Mouse (Mus musculus) forebrain, embryonic 13.5 days (tissue): ENCODE data around the gene Cenpm. TPM values are rescaled to one million over a fixed set of nuclear protein-coding genes. Genes with fewer than 3 reads are reported as not detected.

Source experiments
- ATAC-seq: fragments of 200-750 bp; cut with Nextera tagmentation; 2 replicates; pipeline ENCODE4 v1.8.0; 2017
- H3K27ac ChIP-seq: fragments of 300-500 bp; sonication (generic); 2 replicates; pipeline ENCODE4 v1.5.1; 2015; ENCODE audit warnings: inconsistent platforms, mild to moderate bottlenecking, moderate library complexity
- H3K27me3 ChIP-seq: fragments of 300-500 bp; sonication (generic); 2 replicates; pipeline ENCODE4 v1.6.1; 2015; ENCODE audit warnings: mild to moderate bottlenecking, inconsistent platforms
- H3K36me3 ChIP-seq: fragments of 300-500 bp; sonication (generic); 2 replicates; pipeline ENCODE4 v1.6.1; 2015; ENCODE audit warnings: mild to moderate bottlenecking, inconsistent platforms; ENCODE audit not compliant: poor library complexity, severe bottlenecking
- H3K4me1 ChIP-seq: fragments of 300-500 bp; sonication (generic); 2 replicates; pipeline ENCODE4 v1.6.1; 2015; ENCODE audit warnings: inconsistent platforms
- H3K4me2 ChIP-seq: fragments of 300-500 bp; sonication (generic); 2 replicates; pipeline ENCODE4 v1.6.1; 2015; ENCODE audit warnings: inconsistent platforms, mild to moderate bottlenecking, moderate library complexity
- H3K4me3 ChIP-seq: fragments of 300-500 bp; sonication (generic); 2 replicates; pipeline ENCODE4 v1.5.1; 2015; ENCODE audit warnings: mild to moderate bottlenecking, inconsistent platforms
- H3K9ac ChIP-seq: fragments of 300-500 bp; sonication (generic); 2 replicates; pipeline ENCODE4 v1.6.1; 2015; ENCODE audit warnings: mild to moderate bottlenecking, inconsistent platforms
- H3K9me3 ChIP-seq: fragments of 300-500 bp; sonication (generic); replicated peaks from 2 replicates; pipeline ENCODE4 v1.6.1; 2016; ENCODE audit warnings: inconsistent platforms
- WGBS: fragments of 180-500 bp; shearing (Covaris S2); methylation state at CpG from one replicate; pipeline ENCODE4 v1.1.7; 2015; 5-methylcytosine and 5-hydroxymethylcytosine counted together
- polyA plus RNA-seq: library from polyadenylated mRNA; unstranded; fragments of >200 nt; fragmentation: Nextera tagmentation; extraction: Ambion mirVana; gene quantifications from 2 replicates; pipeline ENCODE4 v1.2.1, GENCODE M21; 2015

Cenpm gene
- polyA plus RNA-seq, 1 experiment from 2014 or later = 71.5 TPM

DNA sequence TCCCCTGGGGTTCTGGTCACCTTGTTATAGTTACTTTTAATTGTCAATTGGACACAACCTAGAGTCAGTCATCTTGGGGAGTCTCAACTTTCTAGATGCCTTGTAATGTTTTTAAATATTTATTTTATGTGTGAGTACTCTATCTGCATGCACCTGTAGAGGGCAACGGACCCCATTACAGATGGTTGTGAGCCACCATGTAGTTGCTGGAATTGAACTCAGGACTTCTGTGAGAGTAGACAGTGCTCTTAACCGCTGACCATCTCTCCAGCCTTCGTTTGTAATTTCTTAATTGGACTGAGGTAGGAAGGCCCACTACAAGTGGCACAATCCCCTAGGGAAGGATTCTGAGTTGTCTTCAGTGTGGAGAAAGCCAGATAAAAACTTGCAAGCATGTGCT is 1.2 kb downstream of the Cenpm start:
- peak overlapping the region; percentile 92 for H3K4me2 ChIP-seq
- H3K36me3 ChIP-seq = peaks cover 10% of the 10 kb centered on the region
- H3K27ac ChIP-seq = no peak overlapping the region
- H3K4me3 ChIP-seq = peak overlapping the region; percentile 59
- WGBS = 74% methylated on average over 3 of the region's 3 CpGs
- H3K4me1 ChIP-seq = peaks cover 12% of the 10 kb centered on the region
- H3K9me3 ChIP-seq = no peaks in the 10 kb centered on the region
- no peak for ATAC-seq
- H3K27me3 ChIP-seq = no peaks in the 10 kb centered on the region
- peak overlapping the region; percentile 81 for H3K9ac ChIP-seq

DNA sequence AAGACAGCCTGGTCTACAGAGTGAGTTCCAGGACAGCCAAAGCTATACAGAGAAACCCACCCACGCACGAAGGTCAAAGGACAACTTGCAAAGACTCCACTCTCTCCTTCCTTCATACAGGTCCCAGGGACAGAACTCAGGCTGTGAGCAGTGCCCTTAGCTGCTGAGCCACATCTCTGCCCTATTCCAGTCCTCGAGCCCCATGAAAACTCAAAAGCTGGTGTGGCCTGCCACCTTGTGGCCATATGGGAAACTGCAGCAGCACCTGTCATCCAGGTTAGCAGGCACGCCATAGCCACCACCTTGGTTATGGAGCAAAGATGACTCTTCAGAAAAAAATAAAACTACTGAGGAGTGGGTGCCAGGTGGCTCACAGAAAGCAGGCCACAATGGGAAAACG is 8.0 kb downstream of the Cenpm start:
- no peak overlapping the region for H3K27ac ChIP-seq
- H3K9me3 ChIP-seq = no peaks in the 10 kb centered on the region
- peak; percentile 88 for ATAC-seq
- no peak overlapping the region for H3K4me3 ChIP-seq
- no peak overlapping the region for H3K4me2 ChIP-seq
- 12% methylated on average over 5 of the region's 5 CpGs for WGBS
- no peak overlapping the region for H3K9ac ChIP-seq
- H3K36me3 ChIP-seq = peaks cover 26% of the 10 kb centered on the region
- peaks cover 12% of the 10 kb centered on the region for H3K4me1 ChIP-seq
- no peaks in the 10 kb centered on the region for H3K27me3 ChIP-seq

DNA sequence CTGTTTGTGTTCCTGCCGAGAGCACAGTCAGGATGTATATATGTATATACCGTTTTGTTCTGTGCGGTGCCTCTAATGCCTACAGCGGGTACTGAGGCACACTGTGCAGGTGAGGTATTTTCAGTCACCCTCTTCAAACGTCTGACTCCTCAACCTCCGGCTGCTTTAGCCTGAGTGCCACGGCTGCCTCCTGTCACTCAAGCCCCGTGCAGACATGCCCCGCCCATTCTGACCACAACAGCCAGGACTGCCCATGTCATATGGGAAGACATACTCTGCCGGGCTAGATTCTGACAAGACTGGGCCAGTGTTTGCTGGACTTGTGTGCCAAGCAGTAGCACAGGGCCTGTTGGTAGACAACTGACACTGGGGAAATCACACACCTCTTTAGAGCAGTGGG is 8.9 kb downstream of the Cenpm start:
- Histone ChIP-seq H3K9ac (no peak overlapping the region), H3K9me3 (no peaks in the 10 kb centered on the region), H3K4me1 (peaks cover 13% of the 10 kb centered on the region), H3K36me3 (peaks cover 26% of the 10 kb centered on the region), H3K27ac (no peak overlapping the region), H3K4me3 (no peak overlapping the region), H3K27me3 (no peaks in the 10 kb centered on the region), H3K4me2 (no peak overlapping the region)
- ATAC-seq = no peak
- 70% methylated on average over 10 of the region's 10 CpGs for WGBS

GRCm38 (mm10) chr15:82232651-82233050 is 11.9 kb downstream of the Cenpm start:
- H3K4me1 ChIP-seq = peaks cover 13% of the 10 kb centered on the region
- peaks cover 12% of the 10 kb centered on the region for H3K36me3 ChIP-seq
- H3K27ac ChIP-seq = no peak overlapping the region
- H3K4me3 ChIP-seq = no peak overlapping the region
- no peaks in the 10 kb centered on the region for H3K9me3 ChIP-seq
- no peak for ATAC-seq
- 74% methylated on average over 4 of the region's 4 CpGs for WGBS
- no peaks in the 10 kb centered on the region for H3K27me3 ChIP-seq
- no peak overlapping the region for H3K4me2 ChIP-seq
- H3K9ac ChIP-seq = no peak overlapping the region

DNA sequence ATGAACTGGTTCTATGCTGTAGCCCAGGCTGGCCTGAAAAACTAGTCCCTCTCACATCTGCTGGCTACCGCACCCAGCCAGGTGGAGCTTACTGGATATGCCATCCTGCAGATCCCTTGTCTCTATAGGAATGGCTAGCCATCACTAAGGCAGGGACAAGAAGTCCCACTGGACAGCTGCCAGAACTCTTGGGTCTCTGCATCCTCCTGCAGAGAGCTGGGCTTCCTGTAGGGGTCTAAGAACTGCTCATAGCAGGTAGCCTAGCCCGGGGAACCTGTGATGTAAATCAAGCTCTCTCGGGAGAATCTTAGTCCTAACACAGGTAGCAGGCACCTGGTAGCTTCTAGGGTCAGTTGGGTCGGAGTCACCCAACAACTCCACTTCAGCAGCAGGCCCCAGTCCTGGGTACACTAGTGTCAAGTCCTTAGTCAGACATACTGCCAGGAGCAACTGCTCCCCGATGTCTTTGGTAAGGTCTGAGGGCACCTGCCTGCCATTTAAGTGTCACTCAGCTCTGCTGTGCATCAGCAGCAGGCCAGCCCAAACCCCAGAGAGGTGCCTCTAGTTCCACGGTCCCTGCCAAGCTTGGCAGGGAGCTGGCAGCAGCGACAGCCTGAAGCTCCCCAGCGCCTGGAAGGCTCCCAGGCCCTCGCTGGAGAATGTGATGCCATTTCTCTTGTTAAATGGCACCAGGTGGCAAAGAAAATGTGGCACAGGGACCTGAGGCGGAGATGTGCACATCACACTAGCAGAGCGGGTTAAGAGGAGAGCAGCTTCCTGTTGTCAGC is 12.8 kb downstream of the Cenpm start:
- no peak overlapping the region for H3K27ac ChIP-seq
- no peak overlapping the region for H3K4me3 ChIP-seq
- peaks cover 12% of the 10 kb centered on the region for H3K36me3 ChIP-seq
- no peak overlapping the region for H3K4me2 ChIP-seq
- peak overlapping the region; percentile 26; the same call in 1 of the 2 replicates for H3K9ac ChIP-seq
- ATAC-seq = no peak
- 59% methylated on average over 11 of the region's 11 CpGs for WGBS
- peaks cover 13% of the 10 kb centered on the region for H3K4me1 ChIP-seq
- H3K27me3 ChIP-seq = no peaks in the 10 kb centered on the region
- H3K9me3 ChIP-seq = no peaks in the 10 kb centered on the region

DNA sequence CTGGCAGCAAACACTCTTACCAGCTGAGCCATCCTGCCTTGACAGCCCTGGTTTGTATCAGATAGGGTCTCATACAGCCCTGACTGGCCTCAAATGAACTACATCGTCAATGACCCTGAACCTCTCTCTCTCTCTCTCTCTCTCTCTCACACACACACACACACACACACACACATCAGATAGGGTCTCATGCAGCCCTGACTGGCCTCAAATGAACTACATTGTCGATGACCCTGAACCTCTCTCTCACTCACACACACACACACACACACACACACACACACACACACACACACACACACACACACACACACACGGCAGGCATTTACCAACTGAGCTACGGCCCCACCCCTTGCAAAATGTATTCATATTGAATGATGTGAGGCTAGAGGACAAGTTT is 13.4 kb downstream of the Cenpm start:
- Histone ChIP-seq H3K9me3 (no peaks in the 10 kb centered on the region), H3K27ac (no peak overlapping the region), H3K36me3 (peaks cover 12% of the 10 kb centered on the region), H3K4me1 (peaks cover 13% of the 10 kb centered on the region), H3K27me3 (no peaks in the 10 kb centered on the region), H3K4me2 (no peak overlapping the region), H3K9ac (no peak overlapping the region), H3K4me3 (no peak overlapping the region)
- WGBS = 77% methylated on average over 4 of the region's 4 CpGs
- no peak for ATAC-seq

DNA sequence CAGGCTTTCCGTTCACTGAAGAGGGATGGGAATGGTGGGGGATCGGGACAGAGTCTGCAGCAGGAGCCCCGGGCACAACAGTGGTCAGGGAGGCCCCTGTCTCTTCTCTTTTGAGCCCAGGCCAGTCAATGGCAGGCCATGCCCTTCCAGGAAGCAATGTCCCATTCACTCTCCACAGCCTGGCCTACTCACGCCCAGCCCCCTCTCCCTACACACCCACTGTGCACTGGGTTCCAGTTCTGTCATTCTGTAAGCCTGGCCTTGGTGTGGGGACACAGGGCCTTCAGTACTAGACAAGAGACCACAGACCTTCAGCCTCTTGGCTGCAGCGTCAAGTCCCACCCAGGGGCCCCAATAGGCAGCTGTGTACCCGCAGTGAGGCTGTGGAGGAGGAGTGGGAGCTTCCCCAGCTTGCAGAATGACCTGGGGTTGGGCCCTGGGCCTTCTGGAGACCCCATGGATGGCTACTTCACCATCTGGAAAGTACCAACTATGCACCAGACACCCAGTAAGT is 14.4 kb downstream of the Cenpm start:
- 67% methylated on average over 6 of the region's 6 CpGs for WGBS
- no peaks in the 10 kb centered on the region for H3K9me3 ChIP-seq
- H3K36me3 ChIP-seq = peaks cover 11% of the 10 kb centered on the region
- no peak overlapping the region for H3K27ac ChIP-seq
- H3K27me3 ChIP-seq = peaks cover 2% of the 10 kb centered on the region; the same call in 1 of the 2 replicates
- H3K4me2 ChIP-seq = no peak overlapping the region
- H3K9ac ChIP-seq = no peak overlapping the region
- no peak for ATAC-seq
- peaks cover 13% of the 10 kb centered on the region for H3K4me1 ChIP-seq
- H3K4me3 ChIP-seq = no peak overlapping the region

DNA sequence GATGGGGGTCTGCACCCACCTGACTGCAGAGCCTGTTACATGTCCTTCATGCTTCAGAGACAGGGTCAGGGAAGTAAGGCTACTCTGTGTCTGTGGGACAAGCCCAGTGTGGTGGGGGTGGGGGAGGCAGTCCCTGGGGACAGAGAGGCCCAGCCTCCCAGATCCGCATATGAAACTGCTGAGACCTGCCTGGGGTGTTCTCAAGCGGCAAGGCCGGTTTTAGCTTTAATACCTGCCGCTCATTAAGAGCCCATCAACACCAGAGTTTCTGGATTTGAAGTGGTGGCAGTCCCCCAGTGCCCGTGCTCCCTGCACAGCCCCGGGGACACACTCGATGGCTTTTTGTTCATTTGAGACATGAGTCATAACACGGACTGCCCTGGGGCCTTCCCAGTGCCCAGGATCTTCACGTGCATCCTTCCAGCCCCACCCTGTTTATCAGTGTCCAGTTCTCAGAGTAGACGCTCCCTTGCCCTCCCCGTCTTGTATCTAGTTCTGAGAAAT is 15.0 kb downstream of the Cenpm start:
- Histone ChIP-seq H3K27me3 (peaks cover 8% of the 10 kb centered on the region), H3K4me1 (peaks cover 14% of the 10 kb centered on the region), H3K9ac (no peak overlapping the region), H3K4me2 (no peak overlapping the region), H3K36me3 (peaks cover 5% of the 10 kb centered on the region), H3K27ac (no peak overlapping the region), H3K9me3 (no peaks in the 10 kb centered on the region), H3K4me3 (no peak overlapping the region)
- ATAC-seq = no peak
- WGBS = 38% methylated on average over 11 of the region's 11 CpGs

- ATAC-seq = no peak
Measured at GRCm38 (mm10) chr15:82225769-82226168, 18.8 kb downstream of the Cenpm start.

GRCm38 (mm10) chr15:82224602-82225215 is 19.8 kb downstream of the Cenpm start:
- H3K9me3 ChIP-seq = no peaks in the 10 kb centered on the region
- H3K4me3 ChIP-seq = peak overlapping the region; percentile 37
- ATAC-seq = no peak; the same call in 1 of the 2 replicates
- H3K9ac ChIP-seq = peak overlapping the region; percentile 62; the same call in 1 of the 2 replicates
- H3K36me3 ChIP-seq = no peaks in the 10 kb centered on the region
- H3K4me2 ChIP-seq = peak overlapping the region; percentile 70
- peaks cover 22% of the 10 kb centered on the region for H3K27me3 ChIP-seq
- 37% methylated on average over 7 of the region's 7 CpGs for WGBS
- no peak overlapping the region for H3K27ac ChIP-seq
- peaks cover 24% of the 10 kb centered on the region for H3K4me1 ChIP-seq

More at GRCm38 (mm10) chr15:82225769-82226168, 18.8 kb downstream of the Cenpm start:
- Histone ChIP-seq H3K9me3 (no peaks in the 10 kb centered on the region), H3K9ac (no peak overlapping the region), H3K4me3 (no peak overlapping the region), H3K27me3 (peaks cover 22% of the 10 kb centered on the region), H3K4me1 (peaks cover 15% of the 10 kb centered on the region), H3K27ac (no peak overlapping the region), H3K36me3 (no peaks in the 10 kb centered on the region), H3K4me2 (no peak overlapping the region)
- WGBS = 93% methylated on average over 5 of the region's 5 CpGs

DNA sequence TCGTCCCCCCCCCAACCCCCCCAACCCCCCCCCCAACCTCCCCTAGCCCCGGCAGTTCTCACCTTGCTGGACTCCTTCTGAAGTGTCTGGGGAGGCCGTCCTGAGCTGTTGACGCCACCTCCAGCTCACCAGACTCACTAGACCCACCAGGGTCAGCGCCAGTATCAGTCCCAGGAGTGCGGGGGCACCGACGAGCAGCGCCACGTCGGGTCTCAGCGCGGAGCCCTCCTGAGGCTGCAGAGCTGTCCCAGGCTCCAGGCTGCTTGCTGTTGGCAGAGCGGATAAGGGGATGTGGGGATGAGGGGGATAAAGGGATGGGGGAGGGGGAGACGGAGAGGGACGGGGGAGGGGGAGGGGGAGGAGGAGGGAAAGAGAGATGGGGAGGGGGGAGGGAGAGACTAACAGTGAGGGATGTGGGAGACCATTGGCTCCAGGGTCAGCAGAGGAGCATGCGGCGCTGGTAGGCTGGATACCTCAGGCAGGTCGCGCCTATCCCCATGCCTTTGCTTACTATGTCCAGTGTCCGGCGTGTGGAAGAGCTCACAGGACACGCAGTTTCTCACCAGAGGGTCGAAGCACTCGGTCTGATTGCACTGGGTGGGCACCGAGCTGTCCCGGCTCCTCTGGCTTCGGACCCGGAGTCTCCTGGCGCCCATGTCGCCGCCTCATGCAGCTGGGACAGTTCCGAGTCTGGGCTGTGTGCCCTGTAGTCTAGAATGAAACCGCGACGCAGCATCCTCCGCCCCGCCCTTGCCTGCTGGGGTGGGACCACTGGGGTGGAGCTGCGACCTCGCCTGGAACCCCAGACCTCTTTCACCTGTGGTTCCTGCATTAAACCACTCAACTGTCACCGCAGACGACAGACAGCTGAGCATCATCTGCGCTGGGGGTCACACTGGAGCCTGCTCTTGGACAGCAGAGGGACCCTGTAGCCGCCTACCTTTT is 20.6 kb downstream of the Cenpm start, which contains the start of gene Tnfrsf13c:
TSS of gene Tnfrsf13c (minus strand) at position 713 of the 945 bp plus-strand sequence.
- peaks cover 28% of the 10 kb centered on the region for H3K4me1 ChIP-seq
- WGBS = 3% methylated on average over 44 of the region's 44 CpGs
- H3K27ac ChIP-seq = no peak within 1 kb of the TSS
- H3K4me3 ChIP-seq = peak within 1 kb of the TSS; percentile 37
- H3K27me3 ChIP-seq = peaks cover 23% of the 10 kb centered on the region
- ATAC-seq = peak; percentile 51; the same call in 1 of the 2 replicates
- peak within 1 kb of the TSS; percentile 70 for H3K4me2 ChIP-seq
- H3K9me3 ChIP-seq = no peaks in the 10 kb centered on the region
- no peaks in the 10 kb centered on the region for H3K36me3 ChIP-seq
- H3K9ac ChIP-seq = peak within 1 kb of the TSS; percentile 62
